Mouse (Mus musculus): ENCODE measurements around the gene Cldn24.
"Not testable (repeated sequence)": the region's sequence is repeated elsewhere in the genome, so short reads cannot be mapped to it uniquely, and the experiment has no call there.

The Cldn24 gene

GRCm38 (mm10) chr8:47821843-47822242 lies at the start of gene Cldn24:
Gene Cldn24, plus strand, starts transcription at chr8:47822143.
- DNase-seq = no peak

GRCm38 (mm10) chr8:47772986-47773385 lies 49.0 kb upstream of the Cldn24 start:
- no peak for DNase-seq

GRCm38 (mm10) chr8:47777415-47777814 lies 44.5 kb upstream of the Cldn24 start:
- DNase-seq = no peak

DNA sequence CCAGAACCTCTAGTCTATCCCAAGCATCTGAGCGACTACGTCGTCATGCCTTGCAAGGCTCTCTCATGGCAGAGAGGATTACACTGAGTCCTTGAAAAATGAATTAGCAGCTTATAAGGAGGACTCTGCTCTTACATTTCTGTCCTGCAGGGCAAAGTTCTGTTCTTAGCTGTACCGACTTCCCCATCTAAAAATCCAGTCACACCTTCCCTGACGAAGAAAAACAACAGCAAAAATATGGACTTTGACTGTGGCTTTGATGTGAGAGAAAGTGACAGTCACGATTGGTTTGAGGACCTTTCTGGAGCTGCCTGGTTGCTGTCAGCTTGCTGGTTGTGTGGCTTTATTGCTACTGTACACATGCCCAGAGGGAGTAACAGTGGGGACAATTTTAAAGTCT lies 42.4 kb upstream of the Cldn24 start:
- no peak for DNase-seq

GRCm38 (mm10) chr8:47781881-47782280 lies 40.1 kb upstream of the Cldn24 start:
- no peak for DNase-seq

DNA sequence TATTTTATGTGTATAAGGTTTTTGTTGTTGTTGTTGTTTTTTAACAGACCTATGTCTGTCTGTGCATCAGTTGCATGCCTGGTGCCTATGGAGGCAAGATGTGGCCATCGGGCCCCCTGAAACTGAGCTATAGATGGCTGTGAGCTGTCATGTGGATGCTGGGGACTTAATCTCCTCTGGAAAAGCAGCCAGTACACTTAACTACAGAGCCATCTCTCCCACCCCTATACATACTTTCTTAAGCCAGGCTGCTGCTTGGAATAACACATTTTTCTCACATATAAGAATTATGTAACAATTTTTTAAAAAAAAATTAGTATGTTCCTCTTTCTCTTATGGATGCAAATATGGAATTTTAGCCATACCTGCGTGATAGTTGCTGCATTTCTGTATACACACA lies 38.4 kb upstream of the Cldn24 start:
- DNase-seq = no peak

DNA sequence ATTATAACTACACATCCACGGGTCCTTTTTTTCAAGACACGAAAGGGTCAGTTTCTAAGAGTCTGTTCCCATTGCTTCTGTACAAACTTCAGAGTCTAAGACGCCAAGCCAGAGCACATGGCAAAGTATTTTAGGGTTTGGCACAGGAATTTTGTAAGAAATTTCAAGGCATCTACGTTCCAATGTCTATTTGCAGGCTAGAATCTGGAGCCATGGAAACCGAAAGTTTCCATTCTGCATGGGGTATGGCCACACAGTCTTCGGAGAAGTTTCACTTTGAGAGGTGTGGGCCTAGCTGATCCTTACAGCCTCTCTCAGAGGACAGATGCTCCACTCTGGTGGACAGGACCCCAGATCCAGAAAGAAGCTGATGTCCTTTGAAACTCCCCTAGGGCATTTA lies 38.0 kb upstream of the Cldn24 start:
- DNase-seq = no peak

GRCm38 (mm10) chr8:47784436-47784835 lies 37.5 kb upstream of the Cldn24 start:
- DNase-seq = no peak

GRCm38 (mm10) chr8:47786323-47786722 lies 35.6 kb upstream of the Cldn24 start:
- DNase-seq = no peak

DNA sequence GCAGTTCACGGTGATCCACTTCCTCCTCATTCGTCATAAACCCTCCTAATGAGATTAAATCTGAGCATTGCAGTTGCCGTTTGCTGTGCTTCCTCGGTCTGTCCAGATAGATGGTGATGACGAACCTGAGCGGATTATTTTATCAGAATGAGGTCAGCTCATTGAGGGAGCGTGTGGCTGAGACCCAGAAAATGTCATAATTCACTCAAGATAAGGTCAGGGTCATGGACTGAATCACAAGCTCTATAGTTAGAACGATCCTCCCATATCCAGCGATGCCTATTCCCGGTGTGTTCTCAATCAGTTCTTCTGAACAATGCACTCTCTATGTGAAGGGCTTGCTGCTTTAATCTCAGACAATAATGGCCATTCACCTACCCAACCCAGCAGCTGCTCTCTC lies 34.2 kb upstream of the Cldn24 start:
- DNase-seq = no peak

- DNase-seq = no peak
Observed at GRCm38 (mm10) chr8:47791986-47792385, 30.0 kb upstream of the Cldn24 start.

GRCm38 (mm10) chr8:47799438-47799837 lies 22.5 kb upstream of the Cldn24 start:
- DNase-seq = no peak

- DNase-seq = no peak
Observed at GRCm38 (mm10) chr8:47802349-47802748, 19.6 kb upstream of the Cldn24 start.

- no peak for DNase-seq
Observed at GRCm38 (mm10) chr8:47804262-47804661, 17.7 kb upstream of the Cldn24 start.

- DNase-seq = no peak
Observed at GRCm38 (mm10) chr8:47809970-47810665, 11.8 kb upstream of the Cldn24 start.

DNA sequence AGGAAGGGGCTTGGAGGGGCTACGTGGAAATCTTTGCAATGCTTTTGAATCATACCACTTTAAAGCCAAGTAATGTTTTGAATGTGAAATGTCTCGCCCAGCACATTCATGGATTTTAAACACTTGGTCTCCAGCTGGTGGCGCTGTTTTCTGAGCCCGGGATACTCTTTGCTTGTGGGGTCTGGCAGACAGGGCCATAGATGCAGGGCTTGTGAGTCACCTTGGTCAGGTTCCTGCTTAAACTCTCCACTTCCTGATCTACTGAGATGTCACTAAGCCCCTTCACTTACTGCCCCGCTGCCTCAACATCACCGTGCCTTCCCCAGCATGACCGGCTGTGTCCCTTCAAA lies 11.3 kb upstream of the Cldn24 start:
- DNase-seq = no peak

- no peak for DNase-seq
Observed at GRCm38 (mm10) chr8:47811221-47811620, 10.7 kb upstream of the Cldn24 start.

DNA sequence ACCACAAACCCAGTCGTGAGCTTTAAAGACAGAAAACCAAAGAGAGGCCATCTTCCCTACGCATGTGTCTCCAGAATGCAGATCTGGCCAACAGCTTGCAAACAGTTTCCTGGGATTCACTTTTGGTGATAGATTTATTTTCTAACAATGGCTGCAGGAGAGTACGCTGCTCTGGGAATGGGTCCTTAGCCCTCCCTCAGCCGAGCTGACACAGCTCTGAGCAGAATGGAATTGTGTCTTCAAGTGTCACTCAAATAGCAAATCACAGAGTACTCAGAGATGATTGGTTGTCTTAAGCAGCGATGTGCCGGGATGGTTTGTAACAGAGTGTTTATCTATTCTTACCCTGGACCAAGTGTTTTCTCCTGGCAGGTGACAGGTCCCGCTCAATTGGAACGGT lies 2.9 kb upstream of the Cldn24 start:
- DNase-seq = no peak

GRCm38 (mm10) chr8:47820914-47821772 lies 800 bp upstream of the Cldn24 start:
- no peak for DNase-seq

DNA sequence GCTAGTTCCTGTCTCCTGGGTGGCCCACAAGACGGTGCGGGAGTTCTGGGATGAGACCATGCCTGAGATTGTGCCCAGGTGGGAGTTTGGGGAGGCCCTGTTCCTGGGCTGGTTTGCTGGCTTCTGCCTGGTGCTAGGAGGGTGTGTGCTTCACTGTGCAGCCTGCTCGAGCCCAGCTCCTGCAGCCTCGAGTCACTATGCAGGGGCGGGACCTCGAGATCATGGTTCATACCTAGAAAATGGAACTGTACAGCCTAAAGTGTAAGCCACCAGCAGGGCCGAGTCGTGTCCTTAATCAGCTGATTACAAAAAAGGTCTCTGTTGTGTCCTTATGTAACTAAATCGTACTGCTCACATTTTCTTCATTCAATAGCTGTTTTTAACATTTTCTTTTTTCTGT lies 598 bp downstream of the Cldn24 start:
- DNase-seq = not testable (repeated sequence)

DNA sequence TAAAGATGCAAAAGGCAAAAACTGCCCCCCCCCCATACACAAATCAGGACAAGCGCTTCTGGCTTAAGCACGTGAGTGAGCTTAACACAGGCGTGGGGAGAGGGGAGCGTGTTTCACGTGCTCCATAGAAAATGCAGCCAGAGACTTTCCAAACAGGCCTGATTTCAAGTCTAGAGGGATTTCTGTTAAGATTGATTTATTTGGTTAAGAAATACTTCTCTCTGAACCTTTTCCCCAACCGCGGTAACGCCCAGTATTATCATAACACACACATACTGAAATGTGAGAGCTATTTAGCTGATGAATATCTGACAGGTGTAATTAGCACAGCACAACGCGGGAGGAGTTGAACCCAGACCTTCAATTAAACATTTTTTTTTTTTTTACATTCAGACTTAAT lies 1.8 kb downstream of the Cldn24 start:
- no peak for DNase-seq

DNA sequence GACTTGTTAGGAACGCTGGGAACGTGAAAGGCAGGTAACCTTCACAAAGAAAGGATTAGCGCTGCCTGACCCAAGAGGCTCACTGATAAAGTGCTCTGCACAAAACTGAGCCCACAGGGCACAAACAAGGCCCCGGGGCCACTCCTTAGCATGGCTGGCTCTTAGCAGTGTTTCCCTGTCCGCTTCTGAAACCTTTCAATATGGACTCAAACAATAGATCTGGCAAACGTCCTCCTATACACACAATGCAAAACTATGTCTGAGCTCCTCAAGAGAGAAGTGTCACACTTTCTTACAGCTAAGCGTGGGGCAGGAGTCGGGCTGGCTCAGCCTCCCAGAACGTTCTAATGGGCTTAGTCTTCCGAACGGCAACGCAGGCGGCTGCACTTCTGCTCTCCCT lies 2.2 kb downstream of the Cldn24 start, which contains the start of gene Cldn22:
Gene Cldn22, plus strand, starts transcription at position 301 of the 400 bp plus-strand sequence.
- no peak for DNase-seq

DNA sequence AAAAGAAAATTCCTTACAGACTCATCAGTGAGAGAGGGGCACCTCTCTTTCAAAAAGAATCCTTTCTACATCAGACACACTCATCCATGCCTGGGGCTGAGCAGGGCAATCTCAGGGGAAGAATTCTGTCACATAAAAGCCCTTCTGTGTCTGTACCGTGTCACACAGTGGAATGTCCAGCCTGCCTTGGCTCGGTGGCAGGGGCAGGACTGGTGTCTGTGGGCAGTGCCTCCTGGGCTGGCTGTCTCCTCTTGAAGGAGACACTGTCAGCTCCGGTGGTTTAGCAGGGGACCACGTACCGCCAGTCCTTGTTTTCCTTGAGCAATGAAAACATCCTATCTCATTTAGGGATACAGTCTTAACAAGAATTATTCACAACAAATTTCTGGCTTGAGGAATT lies 3.7 kb downstream of the Cldn24 start:
- no peak for DNase-seq

DNA sequence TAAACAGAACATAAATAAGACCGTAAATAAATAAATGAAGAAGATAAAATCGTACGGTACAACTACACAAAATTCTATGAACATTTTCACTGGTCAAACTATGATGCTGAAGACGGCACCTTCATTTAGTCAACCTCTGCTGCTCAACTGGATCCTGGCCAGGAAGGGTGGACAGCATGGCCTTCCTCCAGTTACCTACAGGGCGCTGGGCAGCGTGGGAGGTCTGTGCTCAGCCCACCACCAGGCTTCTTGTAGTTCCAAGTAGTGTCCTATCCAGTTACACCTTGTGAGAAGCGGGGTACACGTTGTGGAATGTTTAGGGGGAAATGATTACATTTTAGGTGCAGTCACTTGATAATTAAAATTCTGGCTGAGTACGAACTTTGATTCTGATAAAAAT lies 5.0 kb downstream of the Cldn24 start:
- no peak for DNase-seq
